Mouse (Mus musculus): Measurements from ENCODE around the gene Glo1.
"Not testable (repeated sequence)": the region's sequence is repeated elsewhere in the genome, so short reads cannot be mapped to it uniquely, and the experiment has no call there.

Gene Glo1

DNA sequence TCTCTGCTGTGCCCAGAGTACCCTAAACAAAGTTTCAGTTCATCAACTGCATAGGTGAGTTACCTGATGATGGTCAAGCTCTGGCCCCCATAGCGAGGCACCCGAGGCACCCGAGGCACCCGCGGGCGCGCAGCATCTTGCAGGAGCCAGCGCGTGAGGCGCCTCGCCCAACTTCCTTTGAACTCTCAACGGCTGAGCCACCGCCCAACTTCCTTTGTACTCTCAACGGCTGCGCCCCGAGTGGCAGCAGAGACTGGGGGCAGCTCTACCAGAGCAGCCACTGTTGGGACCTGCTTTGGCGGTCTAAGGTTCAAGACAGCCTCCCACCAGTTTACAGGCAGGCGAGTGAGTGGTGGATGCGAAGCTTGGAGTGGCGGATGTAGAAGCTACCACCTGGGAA, at the start of gene Glo1:
Gene Glo1 (minus strand): TSS at position 153 of the 400 bp plus-strand sequence.
- not testable (repeated sequence) for DNase-seq

GRCm38 (mm10) chr17:30675021-30675740, 48.5 kb upstream of the Glo1 start:
- no peak for DNase-seq

GRCm38 (mm10) chr17:30673023-30673422, 46.4 kb upstream of the Glo1 start:
- DNase-seq: no peak

- DNase-seq: no peak
These were observed 45.9 kb upstream of the Glo1 start for GRCm38 (mm10) chr17:30672556-30672955.

GRCm38 (mm10) chr17:30664856-30665255, 38.2 kb upstream of the Glo1 start:
- DNase-seq: no peak

DNA sequence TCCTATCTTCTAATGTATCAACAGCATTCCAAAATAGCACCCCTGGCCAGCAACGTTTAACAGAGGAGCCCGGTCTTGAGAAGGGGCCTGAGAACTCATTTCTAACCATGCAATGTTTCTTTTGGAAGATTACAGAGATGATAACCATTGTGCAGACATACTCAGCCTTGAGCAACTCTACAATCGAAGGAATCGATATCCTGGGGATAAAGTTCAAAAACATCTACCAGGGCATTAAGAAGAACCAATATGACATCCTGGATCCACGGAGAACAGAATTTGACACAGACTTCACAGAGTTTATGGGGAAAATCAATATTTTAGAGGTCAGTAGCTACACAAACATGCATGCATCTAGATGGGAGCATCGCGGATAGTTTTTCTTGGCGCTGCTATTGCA, 36.5 kb upstream of the Glo1 start:
- DNase-seq: no peak

DNA sequence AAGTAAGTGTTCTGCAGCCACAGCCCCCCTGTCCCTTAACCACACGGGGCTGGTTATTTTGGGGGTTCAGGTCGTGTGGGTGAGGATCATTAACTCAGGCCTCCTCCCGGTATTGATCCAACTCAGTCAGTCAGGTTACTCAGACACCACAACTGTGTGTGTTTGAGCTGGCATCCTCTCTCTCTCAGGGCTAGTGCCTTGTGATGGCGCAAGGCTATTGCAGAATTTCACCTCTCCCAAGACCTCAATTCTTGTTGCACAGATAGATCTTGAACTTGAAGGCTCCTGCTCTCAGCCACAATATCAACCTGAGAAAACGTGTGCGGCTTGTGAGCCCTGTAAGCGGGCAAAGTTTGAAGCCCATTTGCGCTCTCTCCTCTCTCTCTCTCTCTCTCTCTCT, 35.5 kb upstream of the Glo1 start:
- DNase-seq: no peak

GRCm38 (mm10) chr17:30658152-30658544, 31.5 kb upstream of the Glo1 start:
- DNase-seq: peak; percentile 77

DNA sequence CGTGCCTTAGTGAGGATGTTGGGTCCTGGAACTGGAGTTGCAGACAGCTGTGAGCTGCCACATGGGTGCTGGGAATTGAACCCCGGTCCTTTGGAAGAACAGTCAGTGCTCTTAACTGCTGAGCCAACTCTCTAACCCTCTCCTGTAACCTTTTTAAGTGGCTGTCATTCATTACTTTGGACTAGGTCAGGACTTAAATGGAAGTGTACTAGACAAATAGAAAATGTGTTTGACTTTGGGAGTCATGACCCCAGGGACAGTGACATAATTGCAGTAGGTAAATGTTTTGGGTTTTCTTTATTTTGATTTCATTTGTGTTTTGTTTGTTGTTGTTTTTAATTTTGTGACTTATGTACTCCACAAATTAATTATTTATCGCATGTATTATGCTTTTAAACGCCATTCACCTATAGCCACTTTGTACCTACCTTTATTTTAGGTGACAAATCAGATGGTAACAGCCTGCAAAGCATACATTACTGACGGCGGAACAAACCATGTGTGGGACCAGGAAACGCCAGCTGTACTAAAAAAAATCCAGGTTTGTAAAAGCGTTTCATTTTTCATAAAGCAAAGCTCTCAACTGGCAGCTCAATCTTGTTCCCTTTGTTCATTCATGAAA, 31.0 kb upstream of the Glo1 start:
- no peak for DNase-seq

- peak; percentile 25 for DNase-seq
These were observed 26.3 kb upstream of the Glo1 start for GRCm38 (mm10) chr17:30653010-30653409.

- DNase-seq: peak; percentile 28
These were observed 22.1 kb upstream of the Glo1 start for GRCm38 (mm10) chr17:30648770-30649169.

DNA sequence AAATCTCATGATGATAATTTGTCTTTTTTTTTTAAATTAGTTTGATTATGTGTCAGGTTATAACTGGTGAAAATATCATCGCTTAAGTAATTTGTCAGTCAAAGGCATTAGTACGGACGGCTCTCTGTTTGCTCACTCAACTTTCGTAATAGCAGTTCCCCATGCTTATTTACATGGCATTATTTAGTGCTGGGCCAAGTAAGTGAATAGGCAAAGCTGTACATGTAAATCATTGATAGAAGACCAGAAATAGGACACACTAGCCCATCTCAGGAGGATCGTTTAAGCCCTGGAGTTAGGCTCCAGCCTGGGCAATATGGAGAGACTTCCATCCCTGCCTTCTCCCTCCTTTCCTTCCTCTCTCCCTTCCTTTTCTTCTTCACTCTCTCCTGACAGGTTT, 14.2 kb upstream of the Glo1 start:
- no peak for DNase-seq

DNA sequence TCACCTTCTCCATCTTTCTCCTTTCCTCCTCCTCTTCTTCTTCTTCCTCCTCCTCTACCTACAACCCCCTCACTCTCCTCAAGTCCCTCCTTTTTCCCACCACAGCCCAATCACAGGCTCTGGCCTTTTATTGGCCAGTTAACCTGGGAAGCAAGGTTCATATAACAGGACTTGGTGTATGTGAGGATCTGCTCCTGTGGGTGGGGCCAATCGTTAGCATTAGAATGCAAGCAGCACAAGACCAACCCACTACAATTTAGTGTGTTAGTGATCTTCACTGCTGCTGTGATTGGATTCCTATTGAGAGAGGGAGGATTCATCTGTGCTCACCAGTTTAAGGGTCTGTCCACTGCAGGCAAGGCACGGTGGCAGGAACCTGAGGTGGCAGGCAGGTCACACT, 12.3 kb upstream of the Glo1 start:
- DNase-seq: no peak

GRCm38 (mm10) chr17:30637714-30638113, 11.0 kb upstream of the Glo1 start:
- DNase-seq: no peak

DNA sequence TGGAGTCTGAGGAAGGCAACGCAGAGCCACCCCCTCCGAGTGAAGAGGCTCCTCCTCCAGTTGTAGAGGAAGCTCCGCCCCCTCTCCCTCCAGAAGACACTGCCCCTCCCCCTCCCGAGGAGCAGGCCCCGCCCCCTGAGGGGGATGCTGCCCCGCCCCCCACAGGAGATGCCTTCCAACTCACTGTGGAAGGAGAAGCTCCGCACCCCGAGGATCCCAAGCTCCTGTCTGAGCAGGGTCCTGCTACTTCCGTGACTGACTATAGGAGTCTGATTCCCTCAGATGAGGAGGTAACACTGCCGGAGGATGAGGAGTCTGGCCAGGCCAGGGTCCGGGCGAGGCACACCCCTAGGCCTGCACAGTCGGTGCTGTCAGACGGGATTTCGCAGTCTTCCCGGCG, 8.7 kb upstream of the Glo1 start:
- DNase-seq: peak; percentile 36

DNA sequence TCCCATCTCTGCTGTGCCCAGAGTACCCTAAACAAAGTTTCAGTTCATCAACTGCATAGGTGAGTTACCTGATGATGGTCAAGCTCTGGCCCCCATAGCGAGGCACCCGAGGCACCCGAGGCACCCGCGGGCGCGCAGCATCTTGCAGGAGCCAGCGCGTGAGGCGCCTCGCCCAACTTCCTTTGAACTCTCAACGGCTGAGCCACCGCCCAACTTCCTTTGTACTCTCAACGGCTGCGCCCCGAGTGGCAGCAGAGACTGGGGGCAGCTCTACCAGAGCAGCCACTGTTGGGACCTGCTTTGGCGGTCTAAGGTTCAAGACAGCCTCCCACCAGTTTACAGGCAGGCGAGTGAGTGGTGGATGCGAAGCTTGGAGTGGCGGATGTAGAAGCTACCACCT, 2.5 kb downstream of the Glo1 start, which contains the start of gene Dnah8:
Gene Dnah8 (plus strand): TSS at position 223 of the 400 bp plus-strand sequence.
- not testable (repeated sequence) for DNase-seq

DNA sequence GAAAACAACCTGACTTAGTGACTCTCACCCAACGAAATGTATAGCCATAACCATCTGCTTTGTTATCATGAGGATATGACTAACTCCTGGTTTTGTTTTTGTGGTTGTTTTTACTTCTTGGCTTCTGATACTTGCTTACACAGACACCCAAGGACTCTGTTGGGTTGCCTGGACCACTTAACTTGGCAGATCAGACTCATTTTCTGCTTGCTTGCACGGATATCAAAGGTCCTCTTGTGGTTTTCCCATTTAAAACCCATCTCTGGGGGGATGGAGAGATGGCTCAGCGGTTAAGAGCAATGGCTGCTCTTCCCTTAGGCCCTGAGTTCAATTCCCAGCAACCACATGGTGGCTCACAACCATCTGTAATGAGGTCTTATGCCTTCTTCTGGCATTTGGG, 3.5 kb downstream of the Glo1 start:
- no peak for DNase-seq

DNA sequence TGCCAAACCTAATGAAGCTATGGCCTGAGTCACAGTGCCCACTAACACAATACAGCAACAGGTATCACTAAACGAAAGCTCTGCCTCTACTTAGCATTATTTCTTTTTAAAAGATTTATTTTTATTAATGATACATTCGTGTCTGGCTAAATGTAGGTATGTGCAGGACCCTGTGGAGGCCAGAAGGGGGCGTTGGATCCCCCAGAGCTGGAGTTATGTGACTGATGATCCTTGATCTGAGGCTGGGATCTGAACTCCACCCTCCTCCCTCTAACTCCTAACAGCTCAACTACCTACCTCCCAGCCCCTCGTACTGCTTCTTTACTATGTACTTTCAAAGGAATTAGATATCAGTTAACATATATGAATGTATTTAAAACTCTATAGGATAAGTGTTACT, 5.2 kb downstream of the Glo1 start:
- DNase-seq: no peak

- DNase-seq: no peak
These were observed 6.1 kb downstream of the Glo1 start for GRCm38 (mm10) chr17:30620548-30620947.

DNA sequence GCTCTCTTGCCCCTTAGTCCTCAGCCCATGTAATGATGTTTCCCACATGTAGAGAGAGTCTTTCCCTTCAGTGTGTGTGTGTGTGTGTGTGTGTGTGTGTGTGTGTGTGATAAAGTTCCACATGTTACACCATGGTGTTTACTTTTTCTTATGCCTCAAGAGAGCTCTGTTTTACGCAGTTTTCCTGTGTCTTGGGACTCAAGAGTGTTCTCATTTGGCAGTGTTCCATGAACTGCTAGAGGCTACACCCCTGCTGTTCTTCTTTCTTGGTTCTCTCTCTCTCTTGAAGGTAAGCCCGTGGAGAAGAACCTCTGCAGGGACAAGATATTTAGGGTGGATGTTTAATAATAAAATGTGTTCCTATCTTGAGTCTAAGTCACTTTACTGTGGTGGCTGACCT, 7.5 kb downstream of the Glo1 start:
- DNase-seq: no peak

- no peak for DNase-seq
These were observed 8.4 kb downstream of the Glo1 start for GRCm38 (mm10) chr17:30618136-30618891.

DNA sequence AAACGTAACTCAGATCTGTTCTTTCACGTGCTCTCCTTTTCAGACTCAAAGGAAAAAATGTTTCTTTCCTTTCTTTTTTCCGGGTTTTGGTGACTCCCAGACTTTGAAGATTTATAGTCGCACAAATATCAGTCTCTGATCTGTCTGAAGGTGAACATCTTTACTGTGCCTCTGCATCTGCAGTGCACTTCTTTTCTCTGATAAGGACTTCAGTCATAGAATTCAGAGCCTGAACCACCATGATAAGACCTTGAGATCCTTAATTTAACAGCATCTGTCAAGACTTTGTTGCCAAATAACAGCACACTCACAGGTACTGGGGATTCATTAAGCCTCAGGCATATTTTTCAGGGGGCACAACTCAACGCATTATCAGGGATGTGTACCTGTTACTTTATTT, 10.5 kb downstream of the Glo1 start:
- DNase-seq: no peak

GRCm38 (mm10) chr17:30613350-30613749, 13.3 kb downstream of the Glo1 start:
- no peak for DNase-seq
